Mouse (Mus musculus) 3134 (cell line): ENCODE measurements around the gene Mymx.
A peak's percentile ranks its signal among the peaks of the same experiment; 100 is the strongest.

Source experiments
- DNase-seq: peaks from one replicate; pipeline ENCODE4 v3.0.0-alpha.2; 2011; ENCODE audit warnings: low spot score; ENCODE audit not compliant: insufficient read length; ENCODE audit errors: extremely low read depth

The Mymx gene

GRCm38 (mm10) chr17:45612008-45612407 is 10.1 kb upstream of the Mymx start:
- DNase-seq, result no peak

- no peak for DNase-seq
Measured at GRCm38 (mm10) chr17:45610144-45610866, 8.4 kb upstream of the Mymx start.

DNA sequence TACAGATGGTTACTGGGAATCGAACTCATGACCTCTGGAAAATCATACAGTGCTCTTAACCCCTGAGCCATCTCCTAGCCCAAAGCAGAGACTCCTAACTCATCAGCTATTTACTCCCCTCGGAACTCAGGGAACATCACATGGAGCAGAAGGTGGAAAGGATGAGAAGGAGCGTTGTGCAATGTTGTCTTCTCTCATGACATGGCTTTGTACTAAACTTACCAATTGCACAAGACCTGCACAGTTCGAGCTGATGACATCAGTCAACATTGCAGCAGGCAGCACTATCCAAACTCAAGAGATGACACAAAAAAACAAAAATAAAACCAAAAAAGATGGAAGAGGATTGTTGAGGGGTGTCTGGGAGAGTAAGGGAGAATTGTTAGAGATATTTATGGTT is 6.5 kb upstream of the Mymx start:
- DNase-seq, result no peak

DNA sequence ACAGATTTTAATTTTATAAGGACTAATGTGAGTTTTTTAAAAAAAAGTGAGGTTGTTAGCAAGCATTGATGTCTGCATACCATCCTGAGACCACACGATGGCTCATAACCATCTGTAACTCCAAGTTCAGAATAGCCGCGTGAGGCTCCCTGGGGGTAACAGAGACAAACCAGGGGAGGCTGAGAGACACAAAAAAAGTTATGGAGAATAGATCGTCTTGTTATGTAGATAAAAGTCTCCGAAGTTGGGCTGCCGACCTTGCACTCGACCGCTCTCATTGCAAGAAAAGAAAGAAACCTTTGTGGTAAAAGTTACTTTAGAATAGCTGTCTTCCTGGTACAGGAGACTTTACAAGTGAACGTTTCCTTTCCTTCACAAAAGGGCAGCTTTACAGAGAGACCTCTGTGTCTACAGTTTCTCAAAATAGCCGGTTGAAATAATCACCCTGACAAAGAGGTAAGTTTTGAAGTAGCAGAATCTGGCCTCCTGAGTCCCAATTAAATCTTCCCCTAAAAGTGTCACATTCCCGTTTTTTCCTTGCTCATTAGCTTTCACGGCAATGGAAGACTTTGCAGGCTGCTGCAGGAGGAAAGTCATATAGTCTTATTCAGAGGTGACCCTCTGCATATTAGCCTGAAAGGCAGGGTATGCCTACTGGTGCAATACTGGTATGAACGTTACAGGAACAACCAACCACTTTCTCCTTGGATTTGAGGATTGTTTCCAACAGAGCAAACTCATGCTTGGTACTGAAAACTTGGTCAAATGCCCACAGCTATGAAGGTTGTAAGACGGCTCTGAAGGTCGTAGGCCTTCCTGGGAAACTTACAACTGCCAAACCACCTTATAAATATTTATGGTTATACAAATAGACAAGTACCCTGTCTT is 5.3 kb upstream of the Mymx start:
- no peak for DNase-seq

DNA sequence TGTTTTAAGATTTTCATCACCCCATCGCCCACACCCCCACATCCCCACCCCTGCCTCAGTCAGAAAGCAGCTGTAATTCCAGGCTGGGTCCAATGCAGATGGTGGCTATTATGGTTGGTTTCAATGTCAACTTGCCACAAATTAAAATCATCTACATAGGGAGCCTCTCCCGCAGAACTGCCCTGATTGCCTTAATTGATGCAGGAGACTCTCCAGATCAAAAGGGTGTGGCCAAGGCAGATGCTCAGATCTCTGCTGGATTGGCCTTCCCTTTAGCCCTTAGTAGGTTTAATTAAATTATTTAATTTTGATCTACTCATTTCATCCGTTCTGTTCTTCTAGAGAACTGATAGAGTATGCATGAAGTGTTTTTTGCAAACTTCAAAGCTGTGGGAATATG is 1.1 kb upstream of the Mymx start:
- no peak for DNase-seq

GRCm38 (mm10) chr17:45601325-45601724 is 577 bp downstream of the Mymx start:
- no peak for DNase-seq

- no peak for DNase-seq
Measured at GRCm38 (mm10) chr17:45600267-45600666, 1.6 kb downstream of the Mymx start.

DNA sequence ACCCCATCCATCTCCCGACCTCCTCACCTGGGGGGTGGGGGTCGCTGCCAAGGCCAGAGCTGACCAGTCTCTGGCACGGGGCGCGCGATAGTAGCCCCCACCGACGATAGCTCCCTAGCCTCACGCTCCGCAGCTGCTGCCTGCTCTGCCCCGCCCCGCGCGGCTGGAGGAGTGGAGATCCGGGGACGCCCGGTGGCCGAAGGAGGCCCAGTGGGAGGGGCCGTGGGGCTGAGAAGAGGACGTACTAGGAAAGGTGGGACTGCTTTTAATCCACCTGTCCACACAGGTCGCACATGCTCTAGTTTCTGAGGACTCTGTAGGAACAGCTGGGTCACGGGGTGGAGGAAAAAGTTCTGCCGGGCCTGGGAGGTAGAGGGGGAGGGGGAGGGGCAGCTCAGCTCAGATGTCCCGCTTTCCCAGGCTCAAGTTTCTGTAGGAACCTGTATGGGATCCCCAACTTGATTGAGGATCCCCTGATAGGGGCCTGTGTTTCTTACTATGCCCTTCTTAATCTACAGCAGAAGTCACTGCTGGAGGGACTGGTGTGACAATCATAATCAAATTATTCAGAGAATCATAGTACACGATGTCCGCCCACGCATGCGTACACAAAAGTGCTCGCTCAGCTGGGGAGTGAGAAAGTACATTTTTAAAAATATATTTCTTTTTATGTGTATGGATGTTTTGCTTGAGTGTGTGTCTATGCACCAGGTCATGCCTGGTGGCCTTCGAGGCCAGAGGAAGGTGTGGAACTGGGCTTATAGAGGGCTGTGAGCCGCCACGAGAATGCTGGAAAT is 2.3 kb downstream of the Mymx start, which contains the start of gene Slc29a1:
Slc29a1 (minus strand) TSS at position 161 of the 797 bp plus-strand sequence.
- peak; percentile 67 for DNase-seq

DNA sequence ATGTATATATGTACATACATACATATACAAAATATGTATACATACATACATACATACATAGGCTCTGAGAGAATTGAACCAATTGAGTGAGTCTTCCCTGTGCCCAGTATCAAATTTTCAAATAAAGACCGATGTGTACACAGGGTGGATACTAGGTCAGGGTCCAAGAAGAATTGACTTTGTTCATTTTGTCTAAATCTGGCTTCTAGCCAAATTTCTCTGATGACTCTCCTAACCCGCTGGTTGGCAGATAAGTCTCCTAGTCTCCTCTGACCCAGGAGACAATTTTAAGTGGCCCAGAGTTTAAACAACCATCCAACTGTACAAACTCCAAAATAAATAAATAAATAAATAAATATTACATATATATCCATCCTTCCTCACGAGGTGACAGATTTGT is 3.0 kb downstream of the Mymx start:
- DNase-seq, result no peak

- no peak for DNase-seq
Measured at GRCm38 (mm10) chr17:45598376-45598775, 3.5 kb downstream of the Mymx start.

DNA sequence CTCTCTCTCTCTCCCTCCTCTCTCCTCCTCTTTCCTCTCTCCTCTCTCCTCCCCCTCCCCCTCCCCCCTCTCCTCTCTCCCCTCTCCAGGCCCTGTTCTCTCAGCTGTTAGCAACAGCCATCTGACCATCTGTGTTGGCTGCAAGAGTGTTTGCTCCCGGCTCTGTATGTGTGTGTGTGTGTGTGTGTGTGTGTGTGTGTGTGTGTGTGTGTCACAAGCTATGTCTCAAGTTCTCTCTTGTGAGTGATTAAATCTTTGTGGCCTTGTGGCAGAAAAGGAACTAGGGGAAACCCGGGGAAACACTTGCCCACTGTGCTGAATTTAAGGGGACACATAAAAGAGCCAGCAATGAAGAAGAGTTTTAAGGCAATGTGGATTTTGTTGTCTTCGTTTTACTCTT is 4.1 kb downstream of the Mymx start:
- peak; percentile 80 for DNase-seq

DNA sequence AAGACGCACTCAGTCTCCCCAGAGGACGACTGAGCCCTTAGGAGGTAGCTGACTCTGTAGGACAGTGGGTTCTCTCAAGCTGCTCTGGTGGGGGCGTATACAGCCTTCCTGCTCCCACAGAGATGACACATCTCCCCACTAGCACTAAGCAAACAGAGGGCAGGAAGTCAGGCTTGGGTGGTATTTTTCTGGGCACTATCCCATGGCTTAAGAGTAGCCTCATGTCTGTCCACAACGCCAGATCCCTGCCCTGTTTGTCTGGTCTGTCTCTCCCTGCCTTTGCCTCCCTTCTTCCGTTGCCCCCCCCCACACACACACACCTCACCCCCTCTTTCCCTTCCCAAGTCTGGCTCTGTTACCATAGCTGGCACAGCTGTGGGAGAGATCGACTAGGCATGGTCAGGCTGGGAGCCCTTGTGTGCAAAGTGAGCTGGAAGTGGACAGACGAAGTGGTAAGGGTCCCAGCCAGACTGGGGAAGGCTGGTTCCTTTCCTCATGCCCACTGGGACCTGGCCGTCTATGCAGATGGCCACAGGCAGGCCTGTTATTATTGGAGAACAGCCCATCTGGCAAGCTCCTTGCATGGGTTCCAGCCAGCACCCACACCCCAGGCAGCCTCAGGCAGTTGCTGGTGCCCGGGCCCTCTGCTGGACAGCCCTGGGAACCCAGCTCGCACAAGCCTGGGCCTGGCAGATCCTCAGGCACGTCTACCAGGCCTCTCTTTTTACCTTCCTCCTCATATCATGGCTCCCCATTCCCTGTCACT is 5.1 kb downstream of the Mymx start:
- peak; percentile 93 for DNase-seq

DNA sequence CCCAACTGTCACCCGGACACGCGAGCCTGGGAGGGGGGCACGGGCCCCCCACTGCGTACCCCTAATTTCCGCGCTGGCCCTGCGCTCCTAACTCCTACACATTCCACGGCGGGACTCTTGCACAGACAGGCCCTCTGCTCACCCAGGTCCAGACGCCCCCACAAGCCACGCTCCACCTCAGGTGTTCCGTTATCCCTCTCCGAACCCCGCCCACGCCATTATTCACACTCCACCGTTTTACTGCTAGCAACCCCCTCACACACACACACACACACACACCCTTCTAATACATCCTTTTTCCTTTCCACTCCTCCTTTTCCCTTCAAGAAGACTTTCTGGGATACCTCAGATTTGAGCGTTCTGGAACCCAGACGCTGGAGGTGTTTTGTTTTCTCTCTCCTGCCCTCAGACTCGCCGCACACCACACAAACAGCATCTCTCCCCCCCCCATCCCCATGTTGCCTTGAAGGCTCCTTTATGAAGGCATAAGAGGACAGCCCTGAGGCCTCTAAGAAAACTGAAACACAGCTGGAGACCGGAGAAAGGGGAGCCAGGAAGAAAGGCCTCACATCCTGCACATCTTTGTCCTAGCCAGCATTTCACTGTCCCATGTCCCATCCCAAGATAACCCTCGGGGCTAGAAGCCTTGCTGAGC is 6.0 kb downstream of the Mymx start:
- no peak for DNase-seq

- peak; percentile 82 for DNase-seq
Measured at GRCm38 (mm10) chr17:45594881-45595735, 6.8 kb downstream of the Mymx start.

DNA sequence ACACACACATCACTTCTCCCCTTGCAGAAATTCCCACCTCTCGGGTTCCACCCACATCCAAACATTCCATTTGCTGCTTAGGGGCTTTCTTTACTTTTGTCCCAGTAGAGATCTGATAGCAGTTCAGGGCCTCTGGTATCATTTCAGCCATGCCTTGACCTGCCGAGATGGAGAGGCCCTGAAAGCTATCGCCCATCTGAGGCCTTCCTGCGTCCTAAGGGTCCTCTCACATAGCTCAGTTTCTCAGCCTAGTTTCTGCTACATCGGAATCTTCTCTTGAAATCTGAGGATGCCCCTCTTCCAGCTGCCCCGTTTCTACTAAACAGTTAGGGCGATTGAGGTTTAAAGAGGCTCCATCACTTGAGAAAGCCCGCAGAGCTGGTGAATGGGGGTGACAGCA is 7.7 kb downstream of the Mymx start:
- DNase-seq, result no peak

DNA sequence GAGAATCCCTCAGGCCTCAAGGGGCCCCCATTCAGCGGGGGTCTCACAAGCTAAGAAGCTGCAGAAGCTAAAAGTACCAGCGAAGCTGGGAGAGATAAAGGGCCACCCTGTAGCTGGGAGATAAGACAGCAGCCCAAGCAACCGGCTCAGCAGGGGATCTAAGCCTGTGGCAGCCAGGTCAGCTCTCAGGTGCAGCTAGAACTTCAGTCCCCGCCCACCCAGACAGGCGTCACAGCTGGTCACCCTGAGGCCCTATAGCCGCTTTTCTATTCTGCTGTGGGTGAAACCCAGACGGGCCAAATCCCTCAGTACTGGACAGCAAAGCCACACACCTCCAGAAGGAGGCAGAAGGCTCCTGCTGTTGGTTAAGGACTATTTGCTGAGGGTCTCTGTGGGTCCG is 8.4 kb downstream of the Mymx start:
- DNase-seq, result no peak

DNA sequence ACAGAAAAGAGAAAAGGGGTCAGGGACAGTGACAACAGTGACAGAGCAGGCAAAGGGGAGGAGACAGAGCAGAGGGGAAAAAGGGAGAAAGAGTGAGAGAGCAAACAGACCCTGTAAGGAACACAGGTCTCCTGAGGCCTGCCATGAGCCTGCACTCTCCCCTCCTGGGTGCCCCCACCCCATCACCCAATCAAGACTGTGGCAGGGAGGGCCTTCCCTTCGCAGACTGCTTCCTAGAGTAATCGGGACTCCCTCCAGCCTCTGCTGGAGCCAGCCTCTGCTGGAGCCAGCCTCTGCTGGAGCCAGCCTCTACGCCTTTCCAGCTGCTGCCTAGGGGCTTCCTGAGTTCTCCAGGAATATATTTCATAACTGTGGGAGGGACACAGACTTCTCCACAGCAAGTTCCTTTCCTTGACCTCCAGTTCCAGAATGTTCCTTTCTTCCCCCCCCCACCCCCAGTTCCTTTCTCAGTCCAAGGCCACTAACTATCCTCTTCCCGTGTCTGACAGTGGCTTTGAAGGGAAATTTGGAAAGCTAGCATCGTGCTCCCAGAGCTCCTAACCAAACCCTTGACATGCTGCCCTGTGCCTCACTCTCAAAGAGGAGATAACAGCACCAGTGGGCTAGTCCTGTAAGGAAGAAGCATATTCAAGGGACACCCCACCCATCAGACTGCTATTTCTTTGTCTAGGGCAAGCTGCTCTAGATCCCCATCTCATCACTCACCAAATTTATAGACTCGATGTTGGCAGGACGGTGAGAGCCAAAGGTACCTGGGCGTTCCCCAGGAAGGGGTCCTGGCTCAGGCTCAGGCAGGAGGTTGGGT is 9.1 kb downstream of the Mymx start:
- DNase-seq, result no peak
